Mouse (Mus musculus) thymus, adult 2 months (tissue): ENCODE results near the gene Cntrob. TPM values are rescaled to one million over a fixed set of nuclear protein-coding genes. Genes with fewer than 3 reads are reported as not detected.

ENCODE experiments used
- DNase-seq: peaks from one replicate; pipeline ENCODE4 v3.0.0; 2021
- H3K27ac ChIP-seq: fragments of 200-500 bp; 2 replicates; pipeline ENCODE4 v1.5.1; 2012; ENCODE audit warnings: low read length, control low read depth; ENCODE audit not compliant: control insufficient read depth, insufficient read depth
- H3K27me3 ChIP-seq: fragments of 200-500 bp; 2 replicates; pipeline ENCODE4 v1.6.1; 2012; ENCODE audit warnings: mild to moderate bottlenecking, low read length, moderate library complexity, mixed read lengths; ENCODE audit not compliant: control insufficient read depth, insufficient read depth
- H3K36me3 ChIP-seq: fragments of 200-500 bp; 2 replicates; pipeline ENCODE4 v1.6.1; 2012; ENCODE audit warnings: mild to moderate bottlenecking, low read length, moderate library complexity; ENCODE audit not compliant: control insufficient read depth, insufficient read depth
- H3K4me1 ChIP-seq: fragments of 200-500 bp; replicated peaks from 2 replicates; pipeline ENCODE4 v1.6.1; 2012; ENCODE audit warnings: low read length; ENCODE audit not compliant: control insufficient read depth, insufficient read depth
- H3K4me3 ChIP-seq: fragments of 200-500 bp; 2 replicates; pipeline ENCODE4 v1.5.1; 2012; ENCODE audit warnings: mild to moderate bottlenecking, low read length, control low read depth, moderate library complexity; ENCODE audit not compliant: control insufficient read depth, insufficient read depth
- CTCF ChIP-seq: fragments of 200-500 bp; IDR thresholded peaks from 2 replicates; pipeline ENCODE4 v1.5.1; 2012; ENCODE audit warnings: mild to moderate bottlenecking, control low read depth, low read length, moderate library complexity, borderline replicate concordance; ENCODE audit not compliant: control insufficient read depth, poor library complexity, insufficient read depth; ENCODE audit errors: extremely low read depth
- POLR2A ChIP-seq: fragments of 200-500 bp; IDR thresholded peaks from 2 replicates; pipeline ENCODE4 v1.6.1; 2012; ENCODE audit warnings: mild to moderate bottlenecking, low read length, control low read depth, moderate library complexity; ENCODE audit not compliant: control insufficient read depth, poor library complexity, insufficient read depth; ENCODE audit errors: extremely low read depth
- WGBS: fragments of 180-500 bp; shearing (Covaris S2); methylation state at CpG from one replicate; pipeline ENCODE4 v1.1.7; 2018; 5-methylcytosine and 5-hydroxymethylcytosine counted together
- polyA plus RNA-seq: library from polyadenylated mRNA; depleted of rRNA; stranded (reverse); fragments of >200 nt; gene quantifications from 2 replicates; pipeline ENCODE4 v1.2.3, GENCODE M21; 2012

The Cntrob gene
- polyA plus RNA-seq, 1 experiment = 41.5 TPM

DNA sequence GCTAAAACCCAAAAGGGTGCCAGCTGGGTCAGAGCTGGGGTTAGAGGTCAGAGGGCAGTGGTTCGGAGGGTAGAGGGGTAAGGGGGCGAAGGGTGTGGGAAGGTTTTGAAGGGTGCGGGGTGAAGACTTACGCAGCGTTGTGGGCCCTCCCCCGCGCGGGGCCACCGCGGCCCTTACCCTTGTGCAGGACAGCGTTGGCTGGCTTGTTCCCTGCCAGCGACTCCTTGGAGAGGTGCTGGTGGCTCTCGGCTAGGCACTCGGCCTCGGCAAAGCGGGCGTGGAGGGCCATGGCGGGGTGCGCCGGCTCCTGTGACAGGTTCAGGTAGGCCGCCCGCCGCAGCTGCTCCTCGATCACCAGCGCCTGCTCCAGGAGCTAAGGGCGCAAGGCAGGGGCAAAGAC lies 22.9 kb upstream of the Cntrob start:
- peaks cover 18% of the 10 kb centered on the region for H3K36me3 ChIP-seq
- WGBS = 95% methylated on average over 26 of the region's 26 CpGs
- TF ChIP-seq POLR2A (no peak), CTCF (no peak)
- H3K4me3 ChIP-seq = no peak overlapping the region
- no peaks in the 10 kb centered on the region for H3K4me1 ChIP-seq
- no peak for DNase-seq
- no peak overlapping the region for H3K27ac ChIP-seq
- no peaks in the 10 kb centered on the region for H3K27me3 ChIP-seq

DNA sequence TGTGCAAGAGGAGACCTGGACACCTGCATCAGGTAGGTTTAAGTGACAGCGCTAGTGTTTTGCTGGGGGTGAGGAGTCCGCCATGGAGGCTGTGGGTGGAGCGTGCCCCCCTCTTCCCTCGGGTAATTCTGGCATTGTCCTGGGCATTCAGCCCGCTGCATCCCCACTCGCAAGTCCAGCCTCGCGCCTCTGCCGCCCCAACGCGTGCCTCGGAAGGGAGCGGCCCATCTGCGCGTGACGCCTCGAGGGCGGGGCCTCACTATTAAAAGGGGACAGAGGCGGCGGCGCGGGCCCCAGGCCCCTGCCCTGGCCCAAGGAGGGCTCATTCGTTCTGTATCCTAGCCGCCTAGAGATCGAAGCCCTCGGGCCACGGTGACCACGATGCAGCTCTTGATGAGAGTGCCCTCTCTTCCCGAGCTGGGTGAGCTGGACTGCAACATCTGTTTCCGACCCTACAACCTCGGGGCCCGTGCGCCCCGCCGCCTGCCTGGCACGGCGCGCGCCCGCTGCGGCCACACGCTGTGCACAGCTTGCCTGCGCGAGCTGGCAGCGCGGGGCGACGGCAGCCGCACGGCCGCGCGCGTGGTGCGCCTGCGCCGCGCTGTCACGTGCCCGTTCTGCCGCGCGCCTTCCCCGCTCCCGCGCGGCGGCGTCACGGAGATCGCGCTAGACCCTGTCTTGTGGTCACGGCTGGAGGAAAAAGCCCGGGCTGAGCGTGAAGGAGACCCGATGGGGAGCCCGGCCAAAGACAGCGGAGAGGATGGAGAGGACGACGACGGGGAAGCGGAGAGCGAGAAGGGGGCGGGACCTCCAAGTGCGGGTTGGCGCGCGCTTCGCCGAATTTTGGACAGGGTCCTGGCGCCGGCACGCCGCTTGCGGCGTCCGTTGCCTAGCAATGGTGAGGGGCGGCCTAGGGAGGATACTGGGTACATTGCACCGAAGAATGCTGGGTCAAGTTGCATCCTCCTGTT lies 16.9 kb upstream of the Cntrob start, which contains the start of gene Rnf227:
Rnf227 (plus strand) TSS at position 301 of the 971 bp plus-strand sequence.
- H3K36me3 ChIP-seq = peaks cover 5% of the 10 kb centered on the region; the same call in 1 of the 2 replicates
- peaks cover 15% of the 10 kb centered on the region for H3K4me1 ChIP-seq
- H3K4me3 ChIP-seq = peak within 1 kb of the TSS; percentile 90
- WGBS = 3% methylated on average over 99 of the region's 99 CpGs
- H3K27me3 ChIP-seq = no peaks in the 10 kb centered on the region
- TF ChIP-seq POLR2A (no peak), CTCF (peak; percentile 30; the same call in 1 of the 2 replicates)
- H3K27ac ChIP-seq = no peak within 1 kb of the TSS
- peak; percentile 75 for DNase-seq

DNA sequence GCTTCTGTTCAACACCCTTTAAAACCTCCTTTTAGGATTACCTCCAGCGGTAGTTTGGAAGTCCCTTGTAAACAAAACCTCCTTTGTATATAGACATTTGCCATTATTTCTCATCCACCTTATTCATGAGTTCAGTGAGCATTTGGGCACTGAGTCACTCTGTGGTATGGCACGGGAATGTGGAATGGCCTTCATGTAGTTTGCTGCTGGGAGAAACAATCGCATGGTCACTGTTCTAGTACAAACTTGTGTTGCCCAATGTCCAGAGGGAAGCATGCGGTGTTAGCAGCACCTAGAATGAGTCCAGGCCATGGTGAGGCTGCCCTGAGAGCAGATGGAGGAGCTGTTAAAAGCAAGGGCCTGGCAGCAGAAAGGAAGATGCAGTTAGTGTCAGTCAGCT lies 11.2 kb upstream of the Cntrob start:
- H3K4me1 ChIP-seq = peaks cover 20% of the 10 kb centered on the region
- H3K36me3 ChIP-seq = no peaks in the 10 kb centered on the region
- DNase-seq = no peak
- 90% methylated on average over 4 of the region's 4 CpGs for WGBS
- H3K27me3 ChIP-seq = no peaks in the 10 kb centered on the region
- H3K27ac ChIP-seq = no peak overlapping the region
- no peak overlapping the region for H3K4me3 ChIP-seq
- TF ChIP-seq POLR2A (no peak), CTCF (no peak)

DNA sequence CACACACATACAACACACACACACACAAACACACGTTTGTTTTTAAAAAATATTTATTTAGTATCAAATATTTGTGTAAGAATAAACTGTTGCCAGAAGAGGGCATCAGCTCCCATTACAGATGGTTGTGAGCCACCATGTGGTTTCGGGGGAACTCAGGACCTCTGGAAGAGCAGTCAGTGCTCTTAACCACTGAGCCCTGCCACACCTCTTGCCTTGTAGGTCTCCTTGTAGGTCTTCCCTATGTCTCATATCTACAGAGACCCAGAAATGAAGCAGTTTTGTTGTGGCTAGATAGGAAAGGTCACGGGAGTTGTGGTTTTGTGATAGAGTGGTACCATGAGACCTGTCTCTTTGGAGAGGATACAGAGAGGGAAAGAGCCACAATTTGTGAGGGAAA lies 10.3 kb upstream of the Cntrob start:
- 14% methylated on average over 3 of the region's 3 CpGs for WGBS
- no peaks in the 10 kb centered on the region for H3K27me3 ChIP-seq
- H3K4me1 ChIP-seq = peaks cover 15% of the 10 kb centered on the region
- TF ChIP-seq CTCF (no peak), POLR2A (no peak)
- no peak overlapping the region for H3K4me3 ChIP-seq
- no peak overlapping the region for H3K27ac ChIP-seq
- no peak for DNase-seq
- no peaks in the 10 kb centered on the region for H3K36me3 ChIP-seq

DNA sequence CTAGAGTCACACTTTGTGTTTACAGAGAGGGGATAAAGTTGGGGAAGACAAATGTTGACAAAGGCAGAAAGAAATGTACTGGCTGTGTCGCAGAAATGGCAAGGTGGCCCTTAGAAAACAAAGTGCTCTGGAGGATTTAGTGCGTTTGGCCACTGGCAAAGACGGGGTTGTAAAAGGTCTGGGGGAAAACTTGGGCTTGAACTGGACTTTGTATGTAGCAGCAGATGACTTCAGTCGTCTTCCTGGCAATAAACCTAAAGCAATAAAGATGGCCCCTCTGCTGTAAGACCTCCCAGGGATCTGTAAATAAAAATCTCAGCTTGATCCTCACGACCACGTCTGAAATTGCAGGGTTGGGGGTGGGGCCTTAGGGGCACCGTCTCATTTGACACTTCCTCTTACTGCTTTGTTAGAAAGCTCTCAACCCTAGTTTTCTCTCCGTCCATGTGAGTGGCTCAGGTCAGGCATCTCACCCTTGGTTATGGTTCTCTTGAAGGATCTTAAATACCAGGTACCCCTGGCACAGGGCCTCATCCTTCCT lies 9.2 kb upstream of the Cntrob start:
- Histone ChIP-seq H3K4me3 (no peak overlapping the region), H3K36me3 (no peaks in the 10 kb centered on the region), H3K27ac (no peak overlapping the region), H3K27me3 (no peaks in the 10 kb centered on the region), H3K4me1 (peaks cover 15% of the 10 kb centered on the region)
- no peak for DNase-seq
- 61% methylated on average over 8 of the region's 8 CpGs for WGBS
- TF ChIP-seq CTCF = no peak
- TF ChIP-seq POLR2A = no peak

DNA sequence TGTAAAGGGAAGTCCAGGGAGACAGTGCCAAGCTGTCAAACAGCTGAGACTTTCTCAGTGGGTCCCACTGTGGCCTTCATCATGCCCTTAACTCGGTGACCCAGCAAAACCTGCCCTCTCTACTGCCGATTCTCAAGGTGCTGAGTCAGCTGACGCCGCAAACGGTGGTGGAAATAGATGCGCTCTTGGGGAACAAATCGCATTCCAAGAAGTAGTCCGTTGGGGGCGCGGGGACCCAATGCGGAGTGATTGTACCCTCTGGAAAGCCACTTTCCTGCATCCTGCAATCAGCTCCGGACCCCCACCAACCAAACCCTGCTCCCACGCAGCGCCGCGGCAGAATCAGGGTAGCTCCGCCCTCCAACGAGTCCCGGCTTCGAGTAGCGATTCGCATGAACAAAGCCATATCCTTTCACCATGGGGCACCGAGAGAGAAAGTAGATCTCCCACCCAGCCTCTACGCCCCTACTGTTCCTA lies 8.4 kb upstream of the Cntrob start:
- TF ChIP-seq CTCF (no peak), POLR2A (peak; percentile 43; the same call in 1 of the 2 replicates)
- H3K27me3 ChIP-seq = no peaks in the 10 kb centered on the region
- peaks cover 17% of the 10 kb centered on the region for H3K4me1 ChIP-seq
- H3K27ac ChIP-seq = no peak overlapping the region
- DNase-seq = peak; percentile 79
- peak overlapping the region; percentile 87 for H3K4me3 ChIP-seq
- 2% methylated on average over 24 of the region's 24 CpGs for WGBS
- no peaks in the 10 kb centered on the region for H3K36me3 ChIP-seq
